Mouse (Mus musculus): ENCODE measurements at regions not wholly inside any gene's neighbourhood (a gene's known extent, or its start where the extent isn't known, plus 50 kb on each side); places are given as distances from the start of the nearest gene placed in this dataset.

DNA sequence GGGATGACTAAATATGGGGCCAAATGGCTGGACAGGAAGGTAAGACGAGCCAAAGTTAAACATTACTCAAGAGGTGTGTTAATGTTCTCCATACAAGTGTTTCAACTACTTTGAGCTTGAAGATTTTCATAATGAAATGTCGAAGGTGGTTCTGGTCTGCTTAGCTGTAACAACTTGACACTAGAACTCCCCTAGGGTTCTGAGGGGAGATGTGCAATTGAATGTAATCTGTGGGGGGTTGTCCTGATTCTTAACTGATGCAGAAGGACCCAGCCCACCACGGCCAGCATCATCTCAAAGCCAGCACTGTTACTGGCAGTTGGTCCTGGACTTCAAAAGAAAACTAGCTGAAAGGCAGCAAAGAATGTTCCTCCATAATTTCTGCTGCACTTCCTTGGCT lies 55.3 kb downstream of the Gpr88 start:
- no peak for ATAC-seq (ENCODE audit: low TSS enrichment)

- ATAC-seq (ENCODE audit: low TSS enrichment) = no peak
These were observed 58.6 kb downstream of the Gpr88 start for GRCm38 (mm10) chr3:116194701-116195100.

GRCm38 (mm10) chr3:116191261-116191660 lies 61.8 kb upstream of the Vcam1 start:
- no peak for ATAC-seq (ENCODE audit: low TSS enrichment)

- peak; percentile 79 for ATAC-seq (ENCODE audit: low TSS enrichment)
These were observed 61.2 kb upstream of the Vcam1 start for GRCm38 (mm10) chr3:116190727-116191126.

- no peak for ATAC-seq (ENCODE audit: low TSS enrichment)
These were observed 60.0 kb upstream of the Vcam1 start for GRCm38 (mm10) chr3:116189363-116190100.

DNA sequence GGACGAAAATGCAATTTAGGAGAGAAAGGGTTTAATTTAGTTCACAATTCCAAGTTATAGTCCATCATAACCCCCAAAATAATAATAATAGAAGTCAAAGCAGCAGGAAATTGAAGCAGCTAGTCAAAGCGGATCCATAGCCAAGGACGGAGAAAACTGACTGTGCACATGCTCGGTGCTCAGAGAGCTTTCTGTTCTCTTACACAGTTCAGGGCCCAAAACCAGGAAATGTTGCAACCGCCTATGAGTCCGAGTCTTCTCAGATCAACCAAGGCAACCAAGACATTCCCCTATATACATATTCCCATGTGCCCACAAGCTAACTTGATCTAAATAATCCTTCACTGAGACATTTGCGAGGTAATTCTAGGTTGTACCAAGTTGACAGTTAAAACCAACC lies 55.7 kb upstream of the Vcam1 start:
- no peak for ATAC-seq (ENCODE audit: low TSS enrichment)

DNA sequence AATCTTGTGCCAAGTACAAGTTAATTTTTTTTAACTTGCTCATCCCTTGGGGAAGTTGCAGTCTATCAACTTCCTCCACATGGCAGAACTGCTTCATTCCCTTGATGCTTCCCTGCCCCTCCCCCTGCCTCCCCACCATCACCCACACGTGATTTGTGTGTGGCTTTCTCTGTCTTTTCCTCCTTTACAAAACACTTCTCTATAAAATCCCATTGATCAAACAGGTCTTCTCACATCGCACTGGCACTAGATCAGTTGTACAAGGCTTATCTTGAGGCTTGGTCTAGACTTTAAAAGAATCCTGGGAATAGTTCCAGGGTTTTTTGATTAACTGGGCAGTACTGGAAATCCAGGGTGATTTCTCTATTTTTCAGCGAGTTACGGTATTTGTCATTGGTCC lies 55.0 kb upstream of the Vcam1 start:
- ATAC-seq (ENCODE audit: low TSS enrichment) = no peak

DNA sequence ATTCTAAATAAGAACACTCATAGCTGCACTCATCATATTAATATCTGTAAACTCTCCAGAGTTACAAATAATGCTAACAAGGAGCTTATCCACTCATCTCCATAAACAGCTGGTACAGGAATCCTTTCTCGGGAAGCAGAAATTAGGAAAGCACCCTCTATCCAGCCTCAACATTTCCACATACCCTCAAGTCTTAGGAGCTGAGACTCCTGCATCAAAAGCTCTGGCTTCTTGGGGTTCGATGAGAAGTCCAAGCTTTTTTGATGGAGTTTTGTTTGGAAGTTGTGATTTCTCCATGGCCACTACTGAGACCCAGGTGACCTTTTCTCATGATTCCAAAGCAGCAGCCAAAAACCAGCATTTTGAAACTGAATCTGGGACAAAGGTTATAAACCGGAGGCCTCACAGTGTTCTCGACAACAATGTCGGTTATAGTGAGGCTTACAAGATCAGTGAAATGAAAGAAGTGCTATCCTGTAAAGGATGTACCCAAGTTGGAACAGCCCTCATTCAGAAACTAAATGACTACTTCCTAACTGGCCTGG lies 50.9 kb upstream of the Vcam1 start:
- no peak for ATAC-seq (ENCODE audit: low TSS enrichment)

Data from frontal cortex, adult (tissue).